Mouse (Mus musculus): ENCODE data around the gene Anp32a.

DNA sequence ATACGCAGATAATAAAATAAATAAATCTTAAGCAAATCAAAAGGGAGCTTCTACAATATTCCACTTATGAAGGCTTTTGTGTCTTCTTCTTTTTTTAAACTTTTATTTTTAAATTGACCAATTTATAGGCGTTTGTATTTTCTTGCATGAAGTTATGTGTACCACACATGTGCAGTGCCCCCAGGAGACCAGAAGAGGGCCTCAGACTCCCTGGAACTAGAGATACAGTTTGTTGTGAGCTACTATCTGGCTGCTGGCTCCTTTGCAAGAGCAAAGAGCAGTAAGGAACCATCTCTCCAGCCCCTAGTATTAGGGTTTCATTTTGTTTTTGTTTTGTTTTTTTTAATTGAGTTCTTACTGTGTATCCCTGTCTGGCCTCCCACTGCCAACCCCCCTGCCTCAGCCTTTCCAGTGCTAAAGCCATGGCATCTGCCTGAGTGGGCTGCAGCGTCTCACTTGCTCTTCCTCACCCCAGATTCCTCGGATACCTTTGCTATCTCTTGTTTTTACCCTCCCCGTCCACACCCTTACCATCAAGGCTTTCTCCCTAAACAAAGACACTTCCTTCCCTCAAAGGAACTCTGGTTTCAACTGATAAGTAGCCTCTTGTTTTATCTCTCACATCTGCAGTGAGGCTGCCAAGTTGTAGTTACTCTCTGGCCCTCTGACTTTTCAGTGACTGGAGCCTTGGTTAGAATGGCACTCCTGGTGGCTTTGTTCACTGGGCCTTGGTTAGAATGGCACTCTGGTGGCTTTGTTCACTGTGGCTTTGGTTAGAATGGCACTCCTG, 66.5 kb downstream of the Anp32a start:
- no peak for TF ChIP-seq MAX (IDR thresholded peaks at IDR 0.05; ENCODE audit: low read depth)
- no peak for TF ChIP-seq E2F4 (IDR thresholded peaks at IDR 0.05; ENCODE audit: insufficient read depth)
- no peak for TF ChIP-seq POLR2AphosphoS2 (IDR thresholded peaks at IDR 0.05; ENCODE audit: insufficient read length, low read depth)
- TF ChIP-seq SRF (IDR thresholded peaks at IDR 0.05; ENCODE audit: control insufficient read depth, insufficient read length, low read depth): no peak
- no peak for TF ChIP-seq USF1 (IDR thresholded peaks at IDR 0.05; ENCODE audit: low read depth)
- TF ChIP-seq POLR2A (IDR thresholded peaks at IDR 0.05; ENCODE audit: insufficient read length, low read depth): no peak
- TF ChIP-seq CEBPB (IDR thresholded peaks at IDR 0.05; ENCODE audit: insufficient read depth, poor library complexity, severe bottlenecking): no peak
- TF ChIP-seq MYOD1 (IDR thresholded peaks at IDR 0.05; ENCODE audit: control insufficient read depth in 1 of 3, insufficient read length in 2 of 3, low read depth in 2 of 3): no peak
- TF ChIP-seq TCF12 (IDR thresholded peaks at IDR 0.05; ENCODE audit: insufficient read depth, poor library complexity, severe bottlenecking): no peak
- no peak for TF ChIP-seq MYOG (IDR thresholded peaks at IDR 0.05; ENCODE audit: control insufficient read depth in 1 of 3, insufficient read depth in 1 of 3, insufficient read length in 2 of 3, low read depth in 2 of 3)
- TF ChIP-seq TCF3 (IDR thresholded peaks at IDR 0.05; ENCODE audit: insufficient read length, low read depth): no peak
